Mouse (Mus musculus) naive thymus-derived CD4-positive, alpha-beta T cell, adult 5 months (primary cell): ENCODE results near the gene Vmn2r104. TPM values are rescaled to one million over a fixed set of nuclear protein-coding genes. Genes with fewer than 3 reads are reported as not detected.

ENCODE experiments used
- polyA plus RNA-seq: library from polyadenylated mRNA; unstranded; fragments of 100-300 nt; shearing (Covaris generic); gene quantifications from one replicate; pipeline ENCODE4 v1.2.1, GENCODE M21; 2017

Gene Vmn2r104
- polyA plus RNA-seq: not detected

DNA sequence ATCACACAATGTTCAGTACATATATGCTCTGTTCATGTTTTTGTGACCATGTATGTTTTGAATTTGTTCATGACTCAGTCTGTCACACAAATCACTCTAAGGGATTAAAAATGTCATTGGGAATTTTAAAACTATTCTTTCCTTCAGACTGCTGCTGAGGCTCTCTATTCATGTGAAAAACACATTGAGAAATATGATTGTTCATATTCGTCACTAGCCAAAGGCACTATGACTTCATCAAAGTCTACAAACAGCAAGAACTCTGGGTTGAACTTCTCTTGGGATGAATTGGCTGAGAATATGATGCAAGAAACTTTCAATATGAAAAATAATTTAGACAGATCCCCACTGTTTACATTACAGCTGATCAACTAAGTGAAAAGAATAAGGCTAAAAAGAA lies at the start of gene Vmn2r104:
Gene Vmn2r104, minus strand, starts transcription at position 101 of the 400 bp plus-strand sequence.

Other genes starting within 250 kb of the Vmn2r104 start
- not detected for gene Fpr-rs7, start 65.9 kb upstream of the Vmn2r104 start, polyA plus RNA-seq
- not detected for gene Fpr-rs6, start 134.8 kb upstream of the Vmn2r104 start, polyA plus RNA-seq
- 0.04 TPM for gene Vmn2r105, start 186.7 kb upstream of the Vmn2r104 start, polyA plus RNA-seq
- gene Vmn2r106, start 237.2 kb upstream of the Vmn2r104 start, polyA plus RNA-seq: not detected